Mouse (Mus musculus) forebrain, embryonic 12.5 days (tissue): ENCODE measurements around the gene Snrpf. TPM values are rescaled to one million over a fixed set of nuclear protein-coding genes. Genes with fewer than 3 reads are reported as not detected.

Source experiments
- ATAC-seq: fragments of 200-750 bp; cut with Nextera tagmentation; 2 replicates; pipeline ENCODE4 v1.8.0; 2017; ENCODE audit warnings: moderate TSS enrichment; ENCODE audit not compliant: low FRiP score
- H3K27ac ChIP-seq: fragments of 300-500 bp; sonication (generic); 2 replicates; pipeline ENCODE4 v1.5.1; 2016; ENCODE audit warnings: mild to moderate bottlenecking
- H3K27me3 ChIP-seq: fragments of 300-500 bp; sonication (generic); 2 replicates; pipeline ENCODE4 v1.6.1; 2016; ENCODE audit warnings: mild to moderate bottlenecking
- H3K36me3 ChIP-seq: fragments of 300-500 bp; sonication (generic); replicated peaks from 2 replicates; pipeline ENCODE4 v1.6.1; 2016; ENCODE audit warnings: mild to moderate bottlenecking
- H3K4me1 ChIP-seq: fragments of 300-500 bp; sonication (generic); 2 replicates; pipeline ENCODE4 v1.6.1; 2016
- H3K4me2 ChIP-seq: fragments of 300-500 bp; sonication (generic); 2 replicates; pipeline ENCODE4 v1.6.1; 2016; ENCODE audit warnings: mild to moderate bottlenecking, moderate library complexity
- H3K4me3 ChIP-seq: fragments of 300-500 bp; sonication (generic); replicated peaks from 2 replicates; pipeline ENCODE4 v1.5.1; 2016; ENCODE audit warnings: mild to moderate bottlenecking
- H3K9ac ChIP-seq: fragments of 300-500 bp; sonication (generic); 2 replicates; pipeline ENCODE4 v1.6.1; 2016; ENCODE audit warnings: mild to moderate bottlenecking
- H3K9me3 ChIP-seq: fragments of 300-500 bp; sonication (generic); 2 replicates; pipeline ENCODE4 v1.6.1; 2016
- WGBS: fragments of 180-500 bp; shearing (Covaris S2); methylation state at CpG from one replicate; pipeline ENCODE4 v1.1.7; 2016; 5-methylcytosine and 5-hydroxymethylcytosine counted together
- polyA plus RNA-seq: library from polyadenylated mRNA; unstranded; fragments of >200 nt; fragmentation: Nextera tagmentation; extraction: Ambion mirVana; gene quantifications from 2 replicates; pipeline ENCODE4 v1.2.1, GENCODE M21; 2016

Snrpf gene
- polyA plus RNA-seq, 1 experiment from 2014 or later: 155 TPM

DNA sequence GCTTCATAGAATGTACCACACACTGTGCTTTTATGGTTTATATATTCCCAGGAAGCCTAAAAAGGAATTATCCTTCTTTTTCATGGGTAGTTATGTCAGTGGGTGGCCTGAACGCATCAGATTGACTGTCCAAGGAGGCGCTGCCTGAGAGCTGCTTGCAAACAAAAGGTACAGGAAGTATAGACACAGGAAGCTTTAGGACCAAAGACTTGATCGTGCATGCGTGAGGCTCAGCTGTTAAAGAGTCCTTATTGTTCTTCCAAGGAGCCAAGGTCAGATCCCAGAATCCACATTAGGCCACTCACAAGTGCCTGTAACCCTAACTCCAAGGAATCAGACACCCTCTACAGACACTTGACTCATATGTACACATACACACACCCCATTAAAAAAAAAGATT is 47.1 kb downstream of the Snrpf start:
- peaks cover 15% of the 10 kb centered on the region for H3K4me1 ChIP-seq

DNA sequence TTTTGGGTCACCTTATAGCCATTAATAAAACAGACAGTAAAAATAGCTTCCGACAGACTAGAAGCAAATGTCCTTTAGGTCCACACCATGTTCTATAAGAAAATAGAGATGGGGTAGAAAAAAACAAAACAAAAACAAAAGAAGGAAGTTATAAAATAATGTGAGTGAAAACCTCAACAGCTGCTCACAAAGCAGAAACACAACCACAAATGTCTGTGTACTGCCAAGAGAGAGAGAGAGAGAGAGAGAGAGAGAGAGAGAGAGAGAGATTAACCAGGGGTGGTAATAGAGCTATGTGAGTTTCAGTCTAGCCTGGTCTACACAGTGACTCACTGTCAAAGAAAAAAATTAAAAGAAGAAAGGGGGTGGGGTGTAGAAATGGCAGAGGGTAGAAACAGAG is 47.9 kb downstream of the Snrpf start:
- peaks cover 15% of the 10 kb centered on the region for H3K4me1 ChIP-seq
- ATAC-seq: no peak
- peaks cover 11% of the 10 kb centered on the region for H3K27me3 ChIP-seq
- no peak overlapping the region for H3K27ac ChIP-seq
- H3K9me3 ChIP-seq: no peaks in the 10 kb centered on the region
- H3K9ac ChIP-seq: no peak overlapping the region
- no peak overlapping the region for H3K4me3 ChIP-seq
- H3K4me2 ChIP-seq: no peak overlapping the region
- WGBS: 83% methylated on average over 1 of the region's 1 CpGs
- H3K36me3 ChIP-seq: no peaks in the 10 kb centered on the region

More for the DNA sequence above, 47.1 kb downstream of the Snrpf start:
- Histone ChIP-seq H3K4me2 (no peak overlapping the region), H3K36me3 (no peaks in the 10 kb centered on the region), H3K27ac (no peak overlapping the region), H3K9me3 (no peaks in the 10 kb centered on the region), H3K27me3 (peaks cover 10% of the 10 kb centered on the region; the same call in 1 of the 2 replicates), H3K4me3 (no peak overlapping the region), H3K9ac (no peak overlapping the region)
- 33% methylated on average over 4 of the region's 4 CpGs for WGBS
- no peak for ATAC-seq

DNA sequence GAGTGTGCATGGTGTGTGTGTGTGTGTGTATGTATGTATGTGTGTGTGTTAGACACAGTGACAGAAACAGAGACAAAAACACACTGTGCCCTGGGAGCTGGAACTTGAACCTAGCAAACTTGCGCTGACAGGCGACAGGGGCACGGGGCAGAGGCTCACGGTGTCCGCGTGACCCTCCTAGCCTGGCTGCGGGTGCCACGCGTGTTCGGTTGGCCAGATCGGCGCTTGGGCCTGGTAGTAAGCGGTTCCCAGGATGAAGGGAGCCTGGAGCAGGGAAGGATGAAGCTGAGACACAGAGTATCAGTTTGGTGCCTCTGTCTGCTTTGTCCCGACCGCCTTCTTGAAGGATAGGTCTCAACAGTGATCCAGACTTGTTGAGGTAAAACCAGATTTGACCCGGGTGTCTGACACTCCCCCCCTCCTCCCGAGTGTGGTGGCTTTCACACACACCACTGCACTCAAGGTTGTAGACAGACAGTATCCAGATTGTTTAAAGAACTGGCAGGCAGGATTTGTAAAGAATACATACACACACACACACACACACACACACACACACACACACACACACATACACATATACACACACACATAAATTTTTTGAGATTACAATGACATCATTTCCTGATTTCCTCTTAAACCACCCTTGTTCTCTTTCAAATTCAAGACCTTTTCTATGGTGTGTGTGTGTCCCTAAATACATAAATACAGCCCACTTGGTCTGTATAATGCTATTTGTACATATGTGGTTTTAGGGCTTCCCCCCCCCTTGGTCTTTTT is 48.9 kb downstream of the Snrpf start, which contains the start of gene Ccdc38:
TSS of gene Ccdc38 (plus strand) at position 202 of the 780 bp plus-strand sequence.
- H3K4me1 ChIP-seq: peaks cover 15% of the 10 kb centered on the region
- WGBS: 78% methylated on average over 17 of the region's 17 CpGs
- peak within 1 kb of the TSS; percentile 77 for H3K4me2 ChIP-seq
- no peak within 1 kb of the TSS for H3K27ac ChIP-seq
- no peaks in the 10 kb centered on the region for H3K36me3 ChIP-seq
- no peaks in the 10 kb centered on the region for H3K9me3 ChIP-seq
- H3K27me3 ChIP-seq: peaks cover 16% of the 10 kb centered on the region
- peak within 1 kb of the TSS; percentile 50 for H3K9ac ChIP-seq
- ATAC-seq: no peak; the same call in 1 of the 2 replicates
- peak within 1 kb of the TSS; percentile 40 for H3K4me3 ChIP-seq

DNA sequence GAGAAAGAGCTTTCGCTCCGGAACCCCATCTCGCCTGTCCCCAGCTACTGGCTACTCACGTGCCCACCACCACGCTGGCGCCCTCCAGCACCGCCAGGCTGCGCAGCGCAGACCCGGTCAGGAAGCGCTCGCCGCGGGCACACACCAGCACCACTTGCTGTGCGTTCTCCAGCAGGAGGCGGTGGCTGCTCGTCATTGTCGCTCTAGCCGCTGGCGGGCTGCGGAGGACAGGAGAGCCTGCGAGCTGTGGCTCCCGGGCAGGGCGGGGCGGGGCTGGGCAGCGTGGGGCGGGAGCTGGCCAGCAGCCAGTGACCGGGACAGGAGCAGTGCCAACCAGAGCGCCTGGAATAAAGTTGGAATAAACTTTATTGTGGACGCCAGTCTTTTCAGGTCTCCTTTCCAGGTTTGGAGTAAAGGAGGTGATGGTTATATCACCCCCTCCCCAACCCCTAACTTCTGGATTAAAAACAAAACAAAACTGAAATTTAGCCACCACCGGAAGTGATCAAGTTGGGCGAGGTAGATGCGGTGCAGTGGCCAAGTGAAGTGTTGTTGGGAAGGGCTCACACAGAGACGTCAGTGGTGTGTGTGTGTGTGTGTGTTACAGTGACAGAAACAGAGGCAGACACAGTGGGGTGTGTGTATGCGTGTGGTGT is 49.6 kb downstream of the Snrpf start, which contains the start of gene Amdhd1:
TSS of gene Amdhd1 (minus strand) at position 259 of the 656 bp plus-strand sequence.
- 5% methylated on average over 34 of the region's 35 CpGs for WGBS
- ATAC-seq: peak; percentile 93

DNA sequence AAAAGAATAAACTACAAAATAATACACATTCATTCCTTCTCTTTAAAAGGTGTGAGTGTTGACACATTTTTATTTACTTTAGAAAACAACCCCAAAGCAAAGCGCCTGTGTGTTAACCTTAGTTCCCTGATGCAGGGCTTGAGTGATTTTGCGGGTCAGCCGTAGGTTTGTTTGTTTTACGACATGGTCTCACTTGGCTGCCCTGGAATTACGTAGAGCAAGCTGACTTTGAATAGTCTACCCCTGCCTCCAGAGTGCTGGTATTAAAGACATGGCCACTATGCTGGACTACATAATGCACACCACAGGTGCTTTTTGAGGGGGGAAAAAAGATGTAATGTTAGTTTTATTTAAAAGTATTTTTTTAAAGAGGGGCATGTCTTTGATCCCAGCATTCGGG is 50.7 kb downstream of the Snrpf start:
- Histone ChIP-seq H3K4me2 (no peak overlapping the region), H3K27me3 (peaks cover 30% of the 10 kb centered on the region), H3K4me1 (peaks cover 15% of the 10 kb centered on the region), H3K9me3 (no peaks in the 10 kb centered on the region), H3K9ac (no peak overlapping the region), H3K27ac (no peak overlapping the region), H3K4me3 (no peak overlapping the region), H3K36me3 (no peaks in the 10 kb centered on the region)
- 77% methylated on average over 6 of the region's 6 CpGs for WGBS
- no peak for ATAC-seq

More for the DNA sequence above, 49.6 kb downstream of the Snrpf start, which contains the start of gene Amdhd1:
- no peak within 1 kb of the TSS for H3K27ac ChIP-seq
- H3K4me3 ChIP-seq: peak within 1 kb of the TSS; percentile 40
- no peaks in the 10 kb centered on the region for H3K9me3 ChIP-seq
- peaks cover 23% of the 10 kb centered on the region for H3K27me3 ChIP-seq
- H3K4me1 ChIP-seq: peaks cover 15% of the 10 kb centered on the region
- H3K4me2 ChIP-seq: peak within 1 kb of the TSS; percentile 77
- H3K9ac ChIP-seq: peak within 1 kb of the TSS; percentile 50
- no peaks in the 10 kb centered on the region for H3K36me3 ChIP-seq

DNA sequence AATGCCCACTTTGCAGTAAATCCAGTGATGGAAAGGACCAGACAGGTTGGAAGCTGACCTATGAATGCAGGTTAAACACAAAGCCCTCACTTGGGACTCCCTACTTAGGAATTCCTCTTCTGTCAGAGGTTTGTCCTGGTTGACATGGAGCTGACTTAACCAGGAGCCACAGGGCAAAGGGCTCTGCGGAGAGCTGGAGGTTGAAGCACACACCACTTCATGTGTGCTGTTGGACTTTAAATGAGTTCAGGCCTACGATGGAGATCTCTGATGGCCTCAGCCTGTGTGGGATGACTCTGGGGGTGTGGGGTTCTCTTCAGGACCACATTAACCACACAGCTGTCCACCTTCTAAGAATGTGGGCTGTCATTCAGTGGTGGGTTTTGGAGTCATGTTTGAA is 51.2 kb downstream of the Snrpf start:
- ATAC-seq: no peak
- no peaks in the 10 kb centered on the region for H3K36me3 ChIP-seq
- H3K4me2 ChIP-seq: no peak overlapping the region
- H3K27ac ChIP-seq: no peak overlapping the region
- H3K4me3 ChIP-seq: no peak overlapping the region
- peaks cover 15% of the 10 kb centered on the region for H3K4me1 ChIP-seq
- H3K9ac ChIP-seq: no peak overlapping the region
- H3K27me3 ChIP-seq: peaks cover 30% of the 10 kb centered on the region
- WGBS: 95% methylated on average over 2 of the region's 2 CpGs
- no peaks in the 10 kb centered on the region for H3K9me3 ChIP-seq

Other genes with a start within 250 kb of the Snrpf start
- 137 and 145 TPM in 2 replicates for gene Lta4h, start 136.3 kb downstream of the Snrpf start, polyA plus RNA-seq
- gene Hal, start 100.9 kb downstream of the Snrpf start, polyA plus RNA-seq: 0.08 TPM in 1 of 2 replicates, not detected in the other
- gene Amdhd1, start 49.7 kb downstream of the Snrpf start, polyA plus RNA-seq: 0.08 and 0.21 TPM in 2 replicates
- 0.56 and 0.72 TPM in 2 replicates for gene Ccdc38, start 49.1 kb downstream of the Snrpf start, polyA plus RNA-seq
- 3.5 and 3.7 TPM in 2 replicates for gene Ntn4, start 51.0 kb upstream of the Snrpf start, polyA plus RNA-seq
- gene Usp44, start 241.8 kb upstream of the Snrpf start, polyA plus RNA-seq: 7.7 and 9.5 TPM in 2 replicates